Mouse (Mus musculus): ENCODE data around the gene Atxn7l1.

DNA sequence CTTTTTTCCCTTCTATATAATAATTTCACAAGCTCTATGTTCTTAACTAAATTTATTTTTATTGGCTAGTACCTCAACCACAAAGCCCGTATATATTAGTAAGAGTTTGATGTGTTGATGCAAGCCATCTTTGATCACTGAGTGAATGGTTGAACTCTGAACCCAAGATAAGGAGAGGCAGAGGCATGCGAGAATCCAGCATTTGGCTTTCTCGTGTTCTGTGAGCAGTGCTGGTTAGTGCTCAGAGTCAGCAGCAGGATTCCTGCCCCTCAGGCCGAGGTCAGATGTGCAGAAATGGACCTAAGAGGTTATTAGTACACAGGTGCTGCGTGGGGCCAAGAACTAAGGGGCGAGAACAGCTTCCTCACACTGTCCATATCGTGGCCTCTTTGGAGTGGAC, 113.1 kb downstream of the Atxn7l1 start:
- TF ChIP-seq POLR2A (IDR thresholded peaks at IDR 0.05; ENCODE audit: control insufficient read depth, extremely low read depth, insufficient read depth, low read length, poor library complexity) (no peak), CTCF (IDR thresholded peaks at IDR 0.05; ENCODE audit: borderline replicate concordance, control insufficient read depth, extremely low read depth, insufficient read depth, low read length, poor library complexity) (no peak)
